Mouse (Mus musculus) thymus, postnatal 4 days (tissue): Measurements from ENCODE around the gene Gm42878.

Experiments used
- DNase-seq: peaks from one replicate; pipeline ENCODE4 v3.0.0; 2021

Gene Gm42878

GRCm38 (mm10) chr5:121477680-121478079 lies 67.6 kb downstream of the Gm42878 start:
- DNase-seq = no peak

GRCm38 (mm10) chr5:121476040-121476439 lies 69.2 kb downstream of the Gm42878 start:
- no peak for DNase-seq

GRCm38 (mm10) chr5:121474610-121475009 lies 70.7 kb downstream of the Gm42878 start:
- no peak for DNase-seq

- DNase-seq = no peak
These were observed 72.9 kb downstream of the Gm42878 start for GRCm38 (mm10) chr5:121472411-121472810.

GRCm38 (mm10) chr5:121469566-121469965 lies 75.7 kb downstream of the Gm42878 start:
- DNase-seq = no peak
